Mouse (Mus musculus) kidney, postnatal 25 days (tissue): ENCODE data around the gene Vps45.
A peak's percentile ranks its signal among the peaks of the same experiment; 100 is the strongest.
"Not testable (repeated sequence)": the region's sequence is repeated elsewhere in the genome, so short reads cannot be mapped to it uniquely, and the experiment has no call there.

ENCODE experiments used
- DNase-seq, 2 experiments: peaks; one replicate each; pipeline ENCODE4 v3.0.0; 2021; ENCODE audit warnings: mixed read lengths in 2 of 2

Gene Vps45

DNA sequence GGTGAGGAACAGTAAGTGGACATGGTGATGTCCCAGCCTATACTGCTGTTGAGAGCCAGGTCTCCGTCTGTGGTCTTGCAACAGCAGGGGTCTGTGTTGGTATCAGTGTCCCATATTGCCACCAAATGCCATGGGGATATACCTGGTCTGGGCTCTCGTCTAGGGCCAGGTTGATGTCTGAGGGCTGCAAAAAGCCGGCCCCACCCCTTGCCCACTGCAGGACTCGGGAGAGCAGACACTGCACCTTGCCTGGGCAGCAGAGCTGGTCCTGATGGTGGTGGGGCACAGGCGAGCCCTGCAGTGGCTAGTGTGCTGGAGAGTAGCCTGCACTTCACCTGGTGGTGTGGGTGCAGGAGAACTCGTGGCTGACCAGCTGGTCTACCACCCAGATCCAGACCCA is 19.8 kb upstream of the Vps45 start:
- no peak for DNase-seq

DNA sequence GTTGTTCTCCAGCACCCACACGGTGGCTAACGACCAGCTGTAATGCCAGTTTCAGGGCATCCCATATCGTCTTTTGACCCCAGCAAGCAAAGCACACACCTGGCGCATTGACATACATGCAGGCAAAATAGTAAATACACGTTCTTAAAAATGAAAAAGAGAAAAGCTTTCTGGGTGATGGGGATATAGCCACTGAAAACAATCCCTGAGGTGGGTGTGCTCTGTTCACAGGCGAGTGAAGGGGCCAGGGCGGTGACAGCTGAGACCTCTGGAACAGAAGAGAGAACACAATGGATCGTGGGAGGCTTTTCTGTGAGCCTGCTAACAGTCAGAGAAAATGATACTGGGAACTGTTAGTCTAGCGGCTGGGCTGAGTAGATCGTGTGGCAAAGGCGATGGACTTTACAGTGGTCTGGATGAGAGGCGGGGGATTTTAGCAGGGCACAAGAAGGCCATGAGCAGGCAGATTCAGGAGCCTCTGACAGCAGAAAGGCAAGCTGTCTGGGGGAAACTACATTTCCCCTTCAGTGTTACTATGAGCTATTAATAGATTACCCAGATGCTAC is 14.7 kb upstream of the Vps45 start:
- no peak for DNase-seq

DNA sequence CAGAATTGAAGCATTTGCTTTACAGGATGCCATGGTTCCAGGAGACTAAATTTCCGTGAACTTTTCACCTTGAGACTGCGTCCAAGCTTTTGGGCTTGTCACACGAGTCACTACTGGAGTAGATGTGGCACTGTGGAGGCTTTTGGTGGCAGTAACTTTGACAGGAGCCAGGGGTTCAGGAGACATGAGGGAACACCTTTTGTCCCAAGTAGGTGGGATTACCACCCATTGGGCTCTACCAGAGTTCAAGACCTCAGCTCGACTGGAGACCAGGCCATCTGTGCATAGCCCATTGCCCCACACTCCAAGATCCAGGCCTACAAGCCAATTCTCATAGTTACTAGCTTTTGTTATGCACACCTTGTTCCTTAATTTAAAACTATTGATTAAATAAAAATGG is 12.0 kb upstream of the Vps45 start:
- DNase-seq: no peak

DNA sequence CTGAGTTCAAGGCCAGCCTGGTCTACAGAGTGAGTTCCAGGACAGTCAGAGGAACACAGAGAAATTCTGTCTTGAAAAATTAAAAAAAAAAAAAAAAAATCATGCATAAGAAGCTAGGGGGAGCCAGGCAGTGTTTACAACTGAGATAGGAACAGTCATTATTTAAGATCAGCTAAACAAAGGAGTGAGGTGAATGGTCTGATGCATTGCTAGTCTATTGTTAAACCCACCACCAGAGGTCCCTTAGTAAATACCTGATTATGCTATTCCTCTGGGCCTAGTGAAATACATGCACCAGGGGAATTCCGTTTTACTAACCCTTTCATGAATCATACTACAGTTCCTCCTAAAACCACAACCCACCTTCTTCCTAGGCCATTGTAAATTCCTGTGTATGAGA is 11.3 kb upstream of the Vps45 start:
- no peak for DNase-seq

DNA sequence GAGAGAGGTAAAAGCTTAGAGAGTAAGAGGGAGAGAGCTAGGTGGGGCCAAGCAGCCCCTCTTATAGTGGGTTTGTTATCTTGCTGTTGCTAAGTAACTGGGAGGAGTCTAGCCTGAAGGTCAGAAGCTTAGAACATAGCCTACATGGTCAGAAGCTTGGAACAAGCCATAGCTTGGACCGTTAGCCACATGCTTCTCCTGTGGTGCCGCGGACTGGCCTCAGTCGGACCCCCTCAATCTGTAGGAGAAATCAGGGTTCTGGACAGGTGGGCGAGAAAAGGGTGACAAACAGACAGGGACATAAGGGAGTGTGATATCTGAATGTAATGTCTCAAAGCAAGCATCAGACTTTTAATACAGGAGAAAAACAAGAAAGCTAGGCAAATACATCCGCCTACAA is 10.8 kb upstream of the Vps45 start:
- DNase-seq: no peak

DNA sequence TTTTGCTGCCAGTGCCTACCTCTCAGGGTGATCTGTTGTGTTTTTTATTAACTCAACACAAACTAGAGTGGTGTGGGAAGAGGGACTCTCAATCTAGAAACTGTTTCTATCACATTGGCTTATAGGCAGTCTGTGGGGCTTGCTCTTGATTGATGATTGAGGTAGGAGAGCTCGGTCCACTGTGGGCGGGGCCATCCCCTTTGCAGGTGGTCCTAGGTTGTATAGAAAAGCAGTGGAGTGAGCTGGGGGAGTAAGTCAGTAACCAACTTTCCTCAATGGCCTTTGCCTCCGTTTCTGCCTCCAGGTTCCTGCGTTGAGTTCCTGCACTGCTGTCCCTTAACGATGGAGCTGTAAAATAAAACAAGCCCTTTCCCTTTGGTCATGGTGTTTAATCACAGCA is 8.5 kb upstream of the Vps45 start:
- DNase-seq: no peak

DNA sequence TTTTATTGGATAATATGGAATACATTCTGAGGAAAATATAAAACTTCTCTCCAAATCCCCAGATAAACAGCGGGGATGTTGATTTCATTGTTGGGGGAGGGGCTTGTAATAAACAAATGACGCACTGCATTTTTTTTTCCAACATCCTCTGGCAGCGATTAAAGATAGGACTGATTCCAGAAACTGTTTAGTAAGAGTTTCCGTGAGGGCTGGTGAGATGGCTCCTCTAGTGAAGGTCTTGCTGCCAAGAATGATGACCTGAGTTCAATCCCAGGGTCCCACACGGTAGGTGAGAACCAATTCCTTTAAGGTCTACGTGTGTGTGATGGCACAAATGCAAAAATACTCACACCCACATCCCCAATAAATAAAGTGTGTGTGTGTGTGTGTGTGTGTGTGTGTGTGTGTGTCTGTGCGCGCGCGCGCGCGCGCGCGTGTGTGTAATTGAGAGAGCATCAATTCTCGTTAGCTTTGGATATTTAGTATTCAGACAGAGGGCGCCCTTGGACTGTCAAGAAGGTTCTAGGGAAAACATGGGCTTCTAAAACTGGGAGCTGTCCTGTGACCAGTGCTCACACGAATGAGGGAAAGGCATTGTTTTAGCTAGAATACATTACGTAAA is 7.6 kb upstream of the Vps45 start:
- DNase-seq: peak; percentile 49 to 75

DNA sequence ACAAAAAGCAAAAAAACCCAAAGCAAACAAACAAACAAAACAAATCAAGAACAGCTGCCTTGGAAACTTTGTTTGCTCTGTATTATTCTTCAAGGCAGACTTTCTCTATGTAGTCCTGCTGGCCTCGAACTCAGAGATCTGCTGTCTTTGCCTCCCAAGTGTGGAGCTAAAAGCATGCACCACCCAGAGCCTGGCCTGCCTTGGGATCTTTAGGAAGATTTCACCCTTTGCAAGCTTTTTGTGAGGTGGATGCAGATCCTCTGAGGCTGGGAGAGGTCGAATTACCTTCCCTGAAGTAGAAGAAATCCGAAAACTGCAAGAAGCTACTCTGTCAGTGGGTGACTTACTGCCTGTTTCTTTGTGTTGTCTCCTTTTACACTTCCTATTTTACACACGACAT is 6.9 kb upstream of the Vps45 start:
- no peak for DNase-seq

DNA sequence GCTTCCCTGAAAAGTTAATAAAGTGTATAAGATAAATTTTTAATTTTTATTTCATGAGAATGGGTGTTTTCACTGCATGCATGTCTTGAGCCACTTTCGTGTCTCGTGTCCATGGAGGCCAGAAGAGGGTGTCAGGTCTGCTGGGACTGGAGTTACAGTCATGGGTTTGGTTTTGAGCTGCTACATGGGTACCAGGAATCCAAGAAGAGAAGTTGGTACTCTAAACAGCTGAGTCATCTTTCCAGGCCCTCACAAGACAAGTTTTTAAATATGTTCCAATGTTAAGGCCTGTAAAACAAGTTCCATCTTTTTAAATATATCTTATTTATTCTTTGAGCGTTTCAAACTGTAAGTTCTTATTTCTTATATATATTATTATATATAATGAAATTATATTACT is 6.0 kb upstream of the Vps45 start:
- DNase-seq: no peak

DNA sequence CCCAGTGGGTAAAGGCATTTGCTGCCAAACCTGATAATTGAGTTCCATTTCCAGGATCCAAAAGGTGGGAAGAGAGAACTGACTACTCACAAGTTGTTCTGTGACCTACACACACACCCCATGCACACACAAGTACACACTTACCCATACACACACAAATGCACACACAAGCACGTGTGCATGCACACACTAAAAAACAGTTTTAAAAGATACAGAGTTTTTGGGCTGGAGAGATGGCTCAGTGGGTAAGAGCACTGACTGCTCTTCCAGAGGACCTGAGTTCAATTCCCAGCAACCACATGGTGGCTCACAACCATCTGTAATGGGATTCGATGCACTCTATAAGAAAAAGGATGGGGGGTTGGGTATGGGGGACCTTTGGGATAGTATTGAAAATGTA is 5.0 kb upstream of the Vps45 start:
- no peak for DNase-seq

DNA sequence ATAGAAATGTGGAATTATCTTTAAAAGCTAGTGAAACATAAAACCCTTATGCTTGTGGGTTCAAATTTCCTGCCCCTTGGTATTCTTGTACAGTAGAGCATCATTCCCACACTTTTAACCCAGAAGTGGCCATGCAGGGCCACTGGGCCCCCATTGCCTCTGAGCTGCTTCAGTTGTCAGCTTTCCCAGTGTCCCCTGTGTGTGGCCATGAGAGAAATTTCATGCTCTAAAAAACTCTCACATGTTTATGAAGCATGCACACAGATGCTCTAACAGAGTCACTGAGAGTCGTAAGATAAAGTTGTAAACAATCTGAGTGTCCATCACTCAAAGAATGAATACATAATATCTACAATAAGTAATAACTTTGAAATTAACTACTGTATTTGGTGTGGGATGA is 1.9 kb upstream of the Vps45 start:
- no peak for DNase-seq

DNA sequence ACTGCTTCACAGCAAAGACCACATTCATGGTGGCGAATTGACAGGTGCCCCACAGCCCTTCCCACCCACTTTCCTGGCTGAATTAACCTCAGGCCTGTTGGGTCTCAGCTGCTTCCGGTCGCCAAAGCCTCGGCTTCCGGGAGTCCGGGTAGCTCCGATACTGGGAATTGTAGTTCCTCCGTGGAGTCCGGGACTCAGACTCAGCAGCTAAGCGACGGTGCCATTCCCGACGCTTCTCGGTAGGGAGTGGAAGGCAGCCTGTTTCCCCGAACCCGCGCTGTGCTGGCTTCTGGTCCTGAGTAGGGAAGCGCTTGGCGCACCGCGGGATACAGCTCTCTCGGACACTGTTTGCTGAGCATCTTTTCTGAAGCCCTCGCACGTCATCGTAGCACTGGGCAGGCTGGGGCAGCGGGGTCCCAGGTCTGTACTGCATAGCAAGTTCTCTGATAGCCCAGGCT is 490 bp downstream of the Vps45 start:
- DNase-seq: peak; percentile 89 to 93

DNA sequence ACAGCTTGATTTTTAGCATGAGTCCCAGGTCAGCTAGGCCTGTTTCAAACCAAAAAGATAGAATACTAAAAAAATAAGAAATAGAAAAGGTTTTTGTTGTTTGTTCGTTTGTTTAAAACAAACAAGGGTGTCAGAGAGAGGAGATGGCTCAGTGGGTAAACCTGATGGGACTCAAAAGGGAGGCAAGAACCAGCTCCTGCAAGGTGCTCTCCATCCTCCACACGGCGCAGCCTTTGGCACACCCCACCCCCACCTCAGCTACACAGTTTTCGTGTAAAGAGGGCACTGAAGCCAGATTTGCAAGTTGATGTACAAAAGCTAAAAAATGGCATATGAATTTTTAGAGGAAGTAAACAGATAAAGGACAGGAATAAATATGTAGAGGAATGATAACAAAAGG is 2.2 kb downstream of the Vps45 start:
- DNase-seq: no peak

DNA sequence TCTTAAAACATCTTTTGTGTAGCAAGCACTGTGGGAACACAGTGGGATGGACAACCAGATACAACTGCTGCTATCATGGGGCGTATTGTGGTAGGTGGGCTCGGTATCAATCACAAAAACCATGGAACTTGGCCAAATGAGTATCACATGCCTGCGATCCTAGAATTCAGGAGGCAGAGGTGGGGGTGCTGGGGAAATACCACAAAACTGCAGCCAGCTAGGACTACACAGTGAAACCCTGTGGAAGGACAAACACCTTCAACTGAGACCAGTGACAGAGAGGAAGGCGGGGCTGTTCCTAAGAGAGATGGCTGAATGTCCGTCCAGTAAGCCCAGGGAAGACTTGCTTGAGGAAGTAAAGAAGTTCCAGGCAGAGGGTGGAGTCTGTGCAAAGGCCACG is 3.0 kb downstream of the Vps45 start:
- DNase-seq: no peak

DNA sequence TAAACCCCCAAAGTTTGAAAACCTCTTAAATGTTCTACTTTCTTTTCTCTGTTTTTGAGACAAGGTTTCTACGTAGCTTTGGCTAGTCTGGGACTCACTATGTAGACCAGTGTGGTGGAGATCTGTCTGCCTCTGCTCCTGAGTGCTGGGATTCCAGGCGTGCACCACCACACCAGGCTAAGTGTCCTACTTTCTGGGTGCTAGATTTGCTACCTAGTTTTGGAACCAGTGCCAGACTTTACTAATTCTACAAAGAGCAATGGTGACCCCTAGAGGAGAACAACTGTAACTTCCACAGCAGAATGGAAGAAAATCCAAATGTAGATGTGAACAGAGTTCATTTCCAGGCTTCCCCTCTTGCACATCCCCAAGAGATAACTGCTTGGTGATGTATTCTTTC is 6.4 kb downstream of the Vps45 start:
- DNase-seq: no peak

DNA sequence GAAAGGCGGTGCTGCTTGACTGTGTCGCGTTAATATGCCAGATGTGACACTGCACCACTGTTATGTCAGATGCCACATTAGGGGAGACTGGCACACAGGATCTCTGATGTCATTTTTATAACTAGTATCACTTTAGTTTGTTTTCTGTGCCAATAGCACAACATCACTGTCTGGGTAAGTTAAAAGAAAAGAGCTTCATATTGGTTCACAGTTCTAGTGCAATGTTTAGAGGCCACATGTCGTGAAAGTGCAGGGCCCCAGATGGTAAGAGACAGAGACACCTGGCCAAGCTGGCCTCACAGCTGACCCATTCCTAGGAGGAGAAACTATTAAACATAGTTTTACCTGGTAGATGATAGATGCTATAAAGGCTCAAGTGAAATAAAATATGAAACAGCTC is 7.1 kb downstream of the Vps45 start:
- no peak for DNase-seq

DNA sequence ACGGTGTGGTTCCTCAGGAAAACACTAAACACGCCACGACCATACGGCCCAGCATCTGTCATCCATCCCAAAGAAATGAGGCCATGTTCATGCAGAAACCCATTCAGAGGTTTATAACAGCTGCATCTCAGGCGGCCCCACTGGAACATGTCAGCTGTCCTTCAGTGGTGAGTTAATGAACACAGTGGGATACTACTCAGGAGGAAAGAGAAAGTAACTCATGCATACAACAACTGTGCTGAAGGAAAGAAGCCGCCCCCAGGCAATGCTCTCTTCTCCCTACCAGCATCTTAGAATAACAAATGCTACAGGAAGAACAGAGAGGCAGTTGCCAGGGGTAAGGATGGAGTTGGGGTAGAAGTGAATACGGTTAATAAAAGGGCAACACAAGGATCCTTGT is 7.5 kb downstream of the Vps45 start:
- DNase-seq: no peak

DNA sequence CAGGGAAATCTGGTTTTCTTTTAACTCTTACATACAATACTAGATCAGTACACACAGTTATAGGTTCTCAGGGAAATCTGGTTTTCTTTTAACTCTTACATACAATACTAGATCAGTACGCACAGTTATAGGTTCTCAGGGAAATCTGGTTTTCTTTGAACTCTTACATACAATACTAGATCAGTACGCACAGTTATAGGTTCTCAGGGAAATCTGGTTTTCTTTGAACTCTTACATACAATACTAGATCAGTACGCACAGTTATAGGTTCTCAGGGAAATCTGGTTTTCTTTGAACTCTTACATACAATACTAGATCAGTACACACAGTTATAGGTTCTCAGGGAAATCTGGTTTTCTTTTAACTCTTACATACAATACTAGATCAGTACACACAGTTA is 13.7 kb downstream of the Vps45 start:
- not testable (repeated sequence) for DNase-seq

DNA sequence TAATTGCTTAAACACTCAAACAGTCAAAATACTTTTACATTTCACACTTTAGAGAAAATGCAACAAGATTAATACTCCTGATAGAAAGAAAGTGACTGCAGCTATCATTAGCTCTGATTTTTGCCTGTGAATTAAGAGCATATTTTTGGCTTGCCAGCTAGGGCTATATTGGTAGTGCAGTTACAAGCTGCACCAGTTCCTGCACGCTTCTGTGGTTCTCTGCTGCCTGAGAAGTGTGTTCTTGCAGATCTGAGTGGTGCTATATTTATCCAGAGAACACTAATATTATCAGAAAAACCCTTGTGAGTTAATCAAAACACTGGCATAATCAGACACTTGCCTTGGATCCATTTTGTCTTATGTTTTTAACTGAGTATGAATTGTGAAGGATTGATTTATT is 15.2 kb downstream of the Vps45 start:
- no peak for DNase-seq

DNA sequence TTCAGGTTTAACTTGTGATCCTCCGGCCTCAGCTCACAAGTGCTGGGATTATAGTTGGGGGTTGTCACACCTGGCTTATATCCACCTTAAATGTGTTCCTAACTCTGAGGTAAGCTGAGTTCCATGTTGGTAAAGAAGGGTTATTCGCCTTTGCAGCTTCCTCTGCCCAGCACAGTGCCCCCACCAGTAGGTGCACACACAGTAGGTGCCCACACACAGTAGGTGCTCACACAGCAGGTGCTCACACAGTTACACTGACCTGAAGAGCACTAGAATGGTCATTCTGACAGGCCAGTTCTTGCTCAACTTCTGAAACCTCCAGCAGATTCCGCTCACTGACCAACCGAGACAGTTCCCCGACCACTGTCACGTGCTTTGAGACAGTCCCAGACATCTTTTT is 17.2 kb downstream of the Vps45 start:
- DNase-seq: no peak

DNA sequence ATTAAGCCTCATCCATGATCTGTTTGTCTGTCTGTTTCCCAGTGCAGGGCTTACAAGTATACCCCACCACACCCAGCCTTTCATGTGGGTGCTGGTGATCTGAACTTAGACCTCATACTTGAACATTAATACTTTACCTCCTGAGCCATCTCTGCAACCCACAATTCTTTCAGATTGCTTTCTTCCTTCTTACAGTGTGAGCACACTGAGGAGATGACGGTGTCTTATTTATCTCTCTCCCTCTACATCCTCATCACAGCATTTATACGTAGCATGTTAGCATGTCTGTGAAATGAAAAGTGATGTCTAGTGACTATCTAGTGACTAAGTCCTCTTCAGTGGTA is 17.6 kb downstream of the Vps45 start:
- DNase-seq: no peak

DNA sequence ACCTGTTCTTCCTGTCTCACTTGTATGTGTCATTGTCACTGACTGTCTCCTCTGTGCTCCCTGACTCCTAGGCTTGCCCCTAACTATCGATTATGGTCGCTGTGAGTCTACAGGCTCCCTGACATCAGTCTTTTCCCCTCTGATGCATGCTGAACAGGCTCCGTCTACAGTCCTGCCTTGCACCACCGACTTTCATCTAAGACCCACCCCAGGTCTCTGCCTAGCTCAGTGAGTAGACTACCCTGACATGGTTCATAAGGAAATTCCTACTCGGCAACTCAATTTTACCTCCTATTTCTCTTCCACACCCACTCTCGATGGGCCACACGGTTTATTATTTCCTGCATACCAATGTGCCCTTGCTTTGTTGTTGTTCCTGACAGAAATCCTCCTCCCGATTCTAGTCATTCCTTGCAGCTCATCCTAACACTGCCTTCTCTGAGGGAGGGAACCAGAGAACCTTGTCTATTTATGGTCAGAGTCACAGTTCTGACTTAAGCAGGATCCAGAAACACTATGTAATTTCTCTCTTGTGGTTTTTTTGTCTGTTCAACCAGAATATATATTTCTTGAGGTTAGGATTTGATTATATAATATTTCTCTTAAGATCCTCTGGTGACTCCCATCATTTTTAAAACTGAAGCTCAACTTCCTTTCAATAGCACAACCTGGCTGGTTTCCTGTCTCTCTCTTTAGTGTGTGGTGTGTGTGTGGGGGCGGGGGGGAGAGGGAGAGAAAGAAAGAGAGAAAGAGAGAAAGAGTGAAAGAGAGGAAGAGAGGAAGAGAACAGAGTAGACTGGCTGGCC is 18.2 kb downstream of the Vps45 start:
- no peak for DNase-seq

DNA sequence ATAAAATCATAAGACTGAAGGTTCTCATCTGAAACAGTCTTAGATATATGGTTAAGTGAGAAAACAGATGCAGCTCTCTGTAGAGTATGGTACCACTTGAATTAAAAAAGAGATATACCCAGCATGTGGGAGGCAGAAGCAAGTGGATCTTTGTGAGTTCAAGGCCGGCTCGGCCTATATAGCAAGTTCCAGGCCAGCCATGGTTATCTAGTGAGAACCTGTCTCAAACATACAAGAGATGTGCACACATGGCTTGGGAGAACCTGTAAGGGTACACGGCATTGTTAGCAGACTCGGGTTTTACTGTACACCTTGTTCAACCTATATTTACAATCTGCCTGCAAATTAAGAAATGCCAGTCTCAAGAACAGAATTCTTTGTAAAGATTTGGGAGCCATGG is 19.4 kb downstream of the Vps45 start:
- no peak for DNase-seq

DNA sequence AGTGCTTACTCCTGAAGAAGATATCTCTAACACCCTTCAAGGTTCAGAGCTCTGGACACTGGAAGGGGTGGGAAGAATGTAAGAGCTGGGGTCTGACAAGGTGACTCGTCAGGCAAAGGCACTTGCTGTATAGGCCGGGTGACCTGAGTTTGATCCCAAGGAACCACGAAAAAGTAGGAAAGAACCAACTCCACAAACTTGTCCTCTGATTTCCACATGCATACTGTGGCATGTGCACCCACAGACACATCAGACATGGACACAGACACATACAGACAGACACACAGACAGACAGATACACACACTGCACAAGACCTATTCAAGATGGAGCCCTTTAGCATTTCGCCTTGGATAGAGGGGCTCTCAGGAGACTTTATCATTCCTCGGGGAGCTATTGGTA is 20.1 kb downstream of the Vps45 start:
- DNase-seq: no peak

DNA sequence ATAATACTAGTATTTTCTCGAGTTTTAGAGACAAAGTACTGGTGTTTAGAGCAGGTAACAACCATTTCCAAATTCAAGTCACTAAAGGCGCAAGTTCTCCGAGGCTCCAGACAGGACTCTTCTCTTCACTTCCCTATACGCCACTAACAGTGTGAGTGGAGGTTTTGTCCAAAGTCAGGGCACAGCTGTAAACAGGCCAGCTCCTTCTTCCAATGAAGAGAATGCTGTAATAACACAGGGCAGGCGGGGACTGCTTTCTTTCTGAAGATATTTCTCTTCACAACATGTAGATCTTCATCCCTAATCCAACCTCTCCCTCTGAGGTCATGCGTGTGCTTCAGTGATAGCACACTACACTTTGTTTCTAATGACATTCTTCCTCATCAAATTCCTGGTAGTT is 21.5 kb downstream of the Vps45 start:
- DNase-seq: no peak
